Mouse (Mus musculus): ENCODE data around the gene Pctp. TPM values are rescaled to one million over a fixed set of nuclear protein-coding genes. Genes with fewer than 3 reads are reported as not detected.

Gene Pctp
- polyA plus RNA-seq, 2 experiments: 2.3 to 3.9 TPM

DNA sequence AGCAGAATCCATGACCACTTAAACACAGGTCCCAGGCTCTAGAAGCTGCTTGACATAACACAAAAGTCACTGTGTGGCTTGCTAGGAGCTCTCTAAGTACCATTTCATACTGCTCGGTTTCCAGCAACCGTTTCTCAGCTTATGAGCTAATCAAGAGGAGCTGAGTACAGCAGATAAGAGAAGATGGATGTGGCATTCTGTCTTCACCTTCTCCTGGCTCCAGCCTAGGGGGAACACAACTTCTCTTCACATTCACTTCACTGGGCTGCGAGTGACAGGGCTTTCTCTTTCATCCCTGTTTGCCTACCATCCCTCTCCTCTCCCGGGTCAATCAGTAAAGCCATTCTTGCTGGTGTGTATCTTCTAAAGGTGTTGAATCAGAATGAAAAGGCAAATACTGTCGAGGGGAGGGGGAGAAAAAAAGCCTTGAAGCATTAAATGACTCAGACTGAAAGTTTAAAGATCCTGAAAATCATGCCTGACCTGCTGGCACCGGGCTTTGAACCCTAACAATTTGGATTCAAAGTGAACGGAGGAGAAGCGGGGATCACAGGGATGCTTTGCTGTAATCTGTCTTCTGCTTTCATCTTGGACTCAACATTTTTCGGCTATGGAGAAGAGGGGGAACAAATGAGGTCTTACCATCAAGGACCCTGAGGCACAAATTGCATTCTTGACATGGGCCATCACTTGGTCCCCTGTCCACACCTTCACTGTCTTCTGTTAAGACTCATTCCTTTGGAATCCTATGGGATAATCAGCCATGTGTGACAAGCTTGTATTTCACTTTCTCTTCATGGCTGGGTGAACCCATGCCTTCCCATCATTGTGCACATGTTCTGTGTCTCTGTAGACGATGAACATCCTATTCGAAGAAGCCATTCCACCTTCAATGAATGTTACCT, 23.5 kb downstream of the Pctp start:
- Histone ChIP-seq H3K36me3 (ENCODE audit: control insufficient read depth, insufficient read depth, low read length) (no peaks in the 10 kb centered on the region), H3K27ac (replicated peaks; ENCODE audit: low read depth, low read length) (peak overlapping the region; percentile 58), H3K4me1 (ENCODE audit: control insufficient read depth, insufficient read depth, low read length) (peaks cover 11% of the 10 kb centered on the region; the same call in 1 of the 2 replicates), H3K4me2 (replicated peaks; ENCODE audit: low read depth, low read length, severe bottlenecking) (no peak overlapping the region), H3K27me3 (ENCODE audit: control insufficient read depth, insufficient read depth, low read length) (no peaks in the 10 kb centered on the region), H3K4me3 (replicated peaks; ENCODE audit: low read length) (no peak overlapping the region), H3K9ac (ENCODE audit: low read depth, low read length, severe bottlenecking) (no peak overlapping the region), H3K9me3 (ENCODE audit: control insufficient read depth, low read length) (no peaks in the 10 kb centered on the region)
- WGBS: 55% methylated on average over 11 of the region's 11 CpGs
- DNase-seq (ENCODE audit: low spot score) (no peak), ATAC-seq (ENCODE audit: low FRiP score, low read depth) (no peak)
- no peak for TF ChIP-seq POLR2A (IDR thresholded peaks at IDR 0.05; ENCODE audit: borderline replicate concordance, extremely low read depth, insufficient read depth, insufficient read length)

DNA sequence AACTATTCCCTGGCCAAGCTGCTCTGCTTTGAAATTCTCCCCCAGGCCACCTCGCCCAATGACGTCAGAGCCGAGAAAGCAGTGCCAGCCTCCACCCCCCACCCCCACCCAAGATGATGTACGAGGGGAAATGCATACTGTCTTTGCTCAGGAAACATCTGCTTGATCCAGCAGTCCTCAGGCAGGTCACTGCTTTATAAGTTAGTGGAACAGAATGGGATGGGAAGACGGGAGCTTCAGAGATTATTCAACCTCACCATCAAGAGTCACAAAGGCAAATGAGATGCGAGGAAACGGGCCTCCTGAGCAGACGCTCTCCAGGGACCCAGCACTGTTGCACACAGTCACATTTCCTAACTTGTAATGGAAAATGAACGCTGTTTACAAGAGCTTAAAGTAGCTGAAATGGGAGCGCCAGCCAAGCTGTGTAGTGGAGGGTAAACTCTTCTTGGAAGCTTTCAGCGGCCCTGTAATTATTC, 24.3 kb downstream of the Pctp start:
- DNase-seq (ENCODE audit: low spot score): peak; percentile 68
- peak; percentile 26; the same call in 1 of the 2 replicates for ATAC-seq (ENCODE audit: low FRiP score, low read depth)
- H3K9me3 ChIP-seq (ENCODE audit: control insufficient read depth, low read length): no peaks in the 10 kb centered on the region
- peak overlapping the region; percentile 58 for H3K27ac ChIP-seq (replicated peaks; ENCODE audit: low read depth, low read length)
- no peak overlapping the region for H3K9ac ChIP-seq (ENCODE audit: low read depth, low read length, severe bottlenecking)
- no peaks in the 10 kb centered on the region for H3K36me3 ChIP-seq (ENCODE audit: control insufficient read depth, insufficient read depth, low read length)
- no peak for TF ChIP-seq POLR2A (IDR thresholded peaks at IDR 0.05; ENCODE audit: borderline replicate concordance, extremely low read depth, insufficient read depth, insufficient read length)
- no peak overlapping the region; the same call in 1 of the 2 replicates for H3K4me2 ChIP-seq (replicated peaks; ENCODE audit: low read depth, low read length, severe bottlenecking)
- H3K27me3 ChIP-seq (ENCODE audit: control insufficient read depth, insufficient read depth, low read length): no peaks in the 10 kb centered on the region
- WGBS: 23% methylated on average over 11 of the region's 11 CpGs
- peaks cover 11% of the 10 kb centered on the region; the same call in 1 of the 2 replicates for H3K4me1 ChIP-seq (ENCODE audit: control insufficient read depth, insufficient read depth, low read length)
- H3K4me3 ChIP-seq (replicated peaks; ENCODE audit: low read length): no peak overlapping the region

DNA sequence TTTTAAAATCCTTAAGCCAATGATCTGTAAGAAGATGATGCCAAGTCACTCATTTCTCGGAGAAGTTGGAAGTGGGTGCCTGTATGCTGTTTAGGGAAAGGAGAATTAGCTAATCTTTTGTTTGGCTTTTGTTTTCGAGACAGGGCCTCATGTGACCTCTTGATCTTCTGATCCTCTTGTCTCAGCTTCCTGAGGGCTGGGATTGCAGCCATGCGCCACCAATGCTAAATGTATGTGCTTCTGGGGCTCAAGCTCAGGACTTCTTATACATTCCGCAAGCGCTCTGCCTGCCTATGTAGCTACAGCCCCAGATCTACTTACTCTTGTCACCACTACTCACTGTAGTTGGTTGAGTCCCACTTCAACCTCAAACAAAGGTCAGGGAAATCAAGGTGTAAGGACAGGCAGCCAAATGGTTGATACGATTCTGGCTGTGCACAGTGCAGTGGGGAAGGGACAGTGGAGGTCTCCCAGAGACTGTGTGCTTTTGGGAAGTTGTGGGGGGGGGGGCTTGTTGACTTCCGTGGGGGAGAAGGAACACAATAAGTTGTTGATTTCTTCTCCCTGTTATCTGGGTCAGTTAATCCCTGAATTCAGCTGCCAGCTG, 24.8 kb downstream of the Pctp start:
- 60% methylated on average over 7 of the region's 7 CpGs for WGBS
- no peaks in the 10 kb centered on the region for H3K36me3 ChIP-seq (ENCODE audit: control insufficient read depth, insufficient read depth, low read length)
- TF ChIP-seq POLR2A (IDR thresholded peaks at IDR 0.05; ENCODE audit: borderline replicate concordance, extremely low read depth, insufficient read depth, insufficient read length): no peak
- no peak overlapping the region for H3K4me3 ChIP-seq (replicated peaks; ENCODE audit: low read length)
- no peaks in the 10 kb centered on the region for H3K27me3 ChIP-seq (ENCODE audit: control insufficient read depth, insufficient read depth, low read length)
- H3K27ac ChIP-seq (replicated peaks; ENCODE audit: low read depth, low read length): peak overlapping the region; percentile 58
- no peak overlapping the region for H3K9ac ChIP-seq (ENCODE audit: low read depth, low read length, severe bottlenecking)
- peaks cover 11% of the 10 kb centered on the region; the same call in 1 of the 2 replicates for H3K4me1 ChIP-seq (ENCODE audit: control insufficient read depth, insufficient read depth, low read length)
- no peak for DNase-seq (ENCODE audit: low spot score)
- ATAC-seq (ENCODE audit: low FRiP score, low read depth): no peak
- H3K4me2 ChIP-seq (replicated peaks; ENCODE audit: low read depth, low read length, severe bottlenecking): no peak overlapping the region; the same call in 1 of the 2 replicates
- no peaks in the 10 kb centered on the region for H3K9me3 ChIP-seq (ENCODE audit: control insufficient read depth, low read length)

DNA sequence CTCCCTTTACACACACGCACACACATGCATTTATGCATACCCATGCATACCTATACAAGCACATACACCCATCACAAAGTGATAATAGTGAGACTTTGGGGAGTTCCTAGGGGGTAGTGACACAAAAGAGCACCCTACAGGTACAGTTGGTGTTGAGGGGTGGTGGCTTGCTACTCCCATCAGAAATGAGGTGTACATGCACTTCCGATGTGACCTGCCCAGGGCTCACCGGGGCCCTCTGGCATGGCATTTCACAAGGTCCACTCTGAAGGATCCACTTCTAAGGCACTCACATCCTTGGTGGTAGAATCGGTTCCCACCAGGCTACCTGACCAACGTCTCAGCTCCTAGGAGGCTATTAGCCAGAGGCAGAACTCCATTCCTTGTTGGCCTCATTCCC, 26.3 kb downstream of the Pctp start:
- ATAC-seq (ENCODE audit: low FRiP score, low read depth) (no peak), DNase-seq (ENCODE audit: low spot score) (no peak)
- no peak for TF ChIP-seq POLR2A (IDR thresholded peaks at IDR 0.05; ENCODE audit: borderline replicate concordance, extremely low read depth, insufficient read depth, insufficient read length)
- H3K27ac ChIP-seq (replicated peaks; ENCODE audit: low read depth, low read length): no peak overlapping the region
- no peak overlapping the region for H3K4me2 ChIP-seq (replicated peaks; ENCODE audit: low read depth, low read length, severe bottlenecking)
- H3K4me1 ChIP-seq (ENCODE audit: control insufficient read depth, insufficient read depth, low read length): peaks cover 11% of the 10 kb centered on the region; the same call in 1 of the 2 replicates
- no peak overlapping the region for H3K9ac ChIP-seq (ENCODE audit: low read depth, low read length, severe bottlenecking)
- 87% methylated on average over 5 of the region's 5 CpGs for WGBS
- no peaks in the 10 kb centered on the region for H3K27me3 ChIP-seq (ENCODE audit: control insufficient read depth, insufficient read depth, low read length)
- no peak overlapping the region for H3K4me3 ChIP-seq (replicated peaks; ENCODE audit: low read length)
- H3K36me3 ChIP-seq (ENCODE audit: control insufficient read depth, insufficient read depth, low read length): no peaks in the 10 kb centered on the region
- no peaks in the 10 kb centered on the region for H3K9me3 ChIP-seq (ENCODE audit: control insufficient read depth, low read length)

DNA sequence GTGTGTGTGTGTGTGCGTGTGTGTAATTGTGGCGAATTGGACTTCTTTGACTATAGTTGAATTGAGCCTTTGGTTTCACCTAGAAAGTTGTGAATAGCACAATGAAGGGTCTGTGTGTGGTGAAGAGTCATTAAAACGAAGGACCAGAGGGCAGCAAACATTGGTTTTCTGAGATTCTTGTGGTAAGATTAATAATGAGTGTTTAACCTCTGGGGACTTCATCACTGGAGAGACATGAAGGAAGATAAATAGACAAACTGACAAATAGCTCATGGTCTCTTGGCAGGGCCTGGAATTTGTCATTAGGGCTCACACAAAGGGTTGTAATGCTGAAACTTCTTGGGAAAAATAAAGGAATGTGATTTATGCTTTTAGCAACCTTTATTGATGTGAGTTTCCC, 31.4 kb downstream of the Pctp start:
- no peak for DNase-seq (ENCODE audit: low spot score)
- H3K4me3 ChIP-seq (replicated peaks; ENCODE audit: low read length): no peak overlapping the region

More for the DNA sequence above, 31.4 kb downstream of the Pctp start:
- Histone ChIP-seq H3K27me3 (ENCODE audit: control insufficient read depth, insufficient read depth, low read length) (no peaks in the 10 kb centered on the region), H3K9me3 (ENCODE audit: control insufficient read depth, low read length) (no peaks in the 10 kb centered on the region), H3K36me3 (ENCODE audit: control insufficient read depth, insufficient read depth, low read length) (no peaks in the 10 kb centered on the region), H3K27ac (replicated peaks; ENCODE audit: low read depth, low read length) (no peak overlapping the region), H3K4me1 (ENCODE audit: control insufficient read depth, insufficient read depth, low read length) (0 out of 2 replicates have a peak, but pooled peaks cover 2% of the 10 kb centered on the region), H3K4me2 (replicated peaks; ENCODE audit: low read depth, low read length, severe bottlenecking) (no peak overlapping the region), H3K9ac (ENCODE audit: low read depth, low read length, severe bottlenecking) (no peak overlapping the region)
- no peak for TF ChIP-seq POLR2A (IDR thresholded peaks at IDR 0.05; ENCODE audit: borderline replicate concordance, extremely low read depth, insufficient read depth, insufficient read length)
- ATAC-seq (ENCODE audit: low FRiP score, low read depth): no peak
- WGBS: 48% methylated on average over 3 of the region's 3 CpGs
